Mouse (Mus musculus): ENCODE measurements at regions not wholly inside any gene's neighbourhood (a gene's known extent, or its start where the extent isn't known, plus 50 kb on each side); places are given as distances from the start of the nearest gene placed in this dataset.

GRCm38 (mm10) chr6:50970770-50971169 is 316.5 kb upstream of the Npvf start:
- WGBS: 36% methylated on average over 8 of the region's 8 CpGs
- H3K4me3 ChIP-seq (ENCODE audit: low read length): no peak overlapping the region
- ATAC-seq (ENCODE audit: low FRiP score, low TSS enrichment): no peak
- no peaks in the 10 kb centered on the region for H3K27me3 ChIP-seq (ENCODE audit: insufficient read depth, low read length)
- no peak overlapping the region for H3K4me2 ChIP-seq (replicated peaks; ENCODE audit: low read depth, low read length)
- no peaks in the 10 kb centered on the region for H3K36me3 ChIP-seq (ENCODE audit: insufficient read depth, low read length)
- peaks cover 43% of the 10 kb centered on the region for H3K4me1 ChIP-seq (ENCODE audit: insufficient read depth, low read length)
- H3K27ac ChIP-seq (ENCODE audit: low read length): peak overlapping the region; percentile 75
- H3K9ac ChIP-seq (replicated peaks; ENCODE audit: low read length): no peak overlapping the region
- no peaks in the 10 kb centered on the region for H3K9me3 ChIP-seq (ENCODE audit: low read length)

DNA sequence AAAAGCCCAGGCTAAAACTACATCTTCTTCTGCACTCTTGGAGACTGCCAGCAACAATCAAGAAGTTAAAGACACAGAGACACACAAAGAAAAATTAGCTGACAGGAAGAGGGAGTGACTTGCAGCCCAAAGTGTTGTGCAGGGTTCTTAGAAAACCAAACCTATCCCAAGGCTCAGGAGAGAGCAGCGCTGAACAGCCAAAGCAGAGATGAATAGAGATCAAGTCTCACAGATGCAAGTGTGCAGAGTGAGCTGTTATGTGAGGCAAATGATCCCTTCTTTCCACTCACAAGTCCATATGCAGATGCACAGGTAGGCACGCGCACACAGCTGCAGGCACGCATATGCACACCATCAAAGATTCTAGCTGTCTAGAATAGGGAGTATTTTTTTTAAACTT is 318.0 kb upstream of the Npvf start:
- Histone ChIP-seq H3K4me2 (replicated peaks; ENCODE audit: low read depth, low read length) (no peak overlapping the region), H3K4me1 (ENCODE audit: insufficient read depth, low read length) (peaks cover 48% of the 10 kb centered on the region), H3K36me3 (ENCODE audit: insufficient read depth, low read length) (no peaks in the 10 kb centered on the region), H3K27ac (ENCODE audit: low read length) (peak overlapping the region; percentile 75), H3K4me3 (ENCODE audit: low read length) (no peak overlapping the region), H3K9ac (replicated peaks; ENCODE audit: low read length) (no peak overlapping the region), H3K9me3 (ENCODE audit: low read length) (no peaks in the 10 kb centered on the region), H3K27me3 (ENCODE audit: insufficient read depth, low read length) (no peaks in the 10 kb centered on the region)
- WGBS: 34% methylated on average over 4 of the region's 4 CpGs
- no peak for ATAC-seq (ENCODE audit: low FRiP score, low TSS enrichment)

DNA sequence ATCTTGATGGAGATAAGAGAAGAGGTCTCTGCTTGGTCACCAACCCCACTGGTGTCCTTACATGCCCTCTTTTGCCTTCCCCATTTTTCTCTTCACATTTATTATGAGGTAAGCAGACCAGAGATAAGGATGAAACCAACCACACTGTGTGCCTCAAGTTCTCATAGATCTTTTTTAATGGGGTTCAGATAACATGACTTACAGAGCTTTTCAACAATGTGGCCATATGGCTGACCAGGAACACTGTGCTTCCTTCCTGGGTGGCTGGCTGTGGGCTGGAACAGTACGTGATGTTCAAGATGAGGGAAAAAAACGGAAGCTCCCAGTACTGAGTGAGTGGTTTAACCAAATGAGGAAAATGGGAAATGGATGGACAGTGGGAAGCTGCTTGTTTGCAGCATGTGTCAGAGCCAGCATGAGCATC is 319.0 kb upstream of the Npvf start:
- WGBS: 66% methylated on average over 2 of the region's 2 CpGs
- 0 out of 2 replicates have a peak, but pooled peaks have one; percentile 50 for ATAC-seq (ENCODE audit: low FRiP score, low TSS enrichment)
- no peak overlapping the region for H3K4me3 ChIP-seq (ENCODE audit: low read length)
- peaks cover 57% of the 10 kb centered on the region for H3K4me1 ChIP-seq (ENCODE audit: insufficient read depth, low read length)
- no peaks in the 10 kb centered on the region for H3K9me3 ChIP-seq (ENCODE audit: low read length)
- no peaks in the 10 kb centered on the region for H3K36me3 ChIP-seq (ENCODE audit: insufficient read depth, low read length)
- H3K9ac ChIP-seq (replicated peaks; ENCODE audit: low read length): no peak overlapping the region
- H3K27me3 ChIP-seq (ENCODE audit: insufficient read depth, low read length): no peaks in the 10 kb centered on the region
- peak overlapping the region; percentile 78 for H3K27ac ChIP-seq (ENCODE audit: low read length)
- no peak overlapping the region for H3K4me2 ChIP-seq (replicated peaks; ENCODE audit: low read depth, low read length)

DNA sequence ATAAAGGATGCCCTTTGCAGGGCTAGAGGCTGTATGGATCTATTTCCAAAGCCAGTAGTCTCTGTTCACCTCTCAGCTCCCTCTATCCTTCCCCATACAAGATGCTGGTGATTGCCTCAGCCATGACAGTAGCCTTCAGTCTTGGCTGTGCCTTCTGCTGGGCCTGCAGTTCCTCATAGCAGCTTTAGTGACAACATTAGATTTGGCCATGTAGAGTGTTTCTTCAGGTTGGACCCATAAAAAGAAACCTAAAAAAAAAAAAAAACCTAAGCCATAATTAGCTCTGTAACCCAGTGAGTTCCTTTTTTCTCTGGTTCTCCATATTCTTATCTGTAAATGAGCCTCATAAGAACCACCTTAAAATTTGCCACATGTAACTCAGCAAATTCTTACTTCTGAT is 319.6 kb upstream of the Npvf start:
- H3K9me3 ChIP-seq (ENCODE audit: low read length): no peaks in the 10 kb centered on the region
- peak overlapping the region; percentile 78 for H3K27ac ChIP-seq (ENCODE audit: low read length)
- no peak overlapping the region for H3K9ac ChIP-seq (replicated peaks; ENCODE audit: low read length)
- H3K27me3 ChIP-seq (ENCODE audit: insufficient read depth, low read length): no peaks in the 10 kb centered on the region
- peaks cover 63% of the 10 kb centered on the region for H3K4me1 ChIP-seq (ENCODE audit: insufficient read depth, low read length)
- no peak for ATAC-seq (ENCODE audit: low FRiP score, low TSS enrichment)
- H3K36me3 ChIP-seq (ENCODE audit: insufficient read depth, low read length): no peaks in the 10 kb centered on the region
- H3K4me2 ChIP-seq (replicated peaks; ENCODE audit: low read depth, low read length): no peak overlapping the region
- H3K4me3 ChIP-seq (ENCODE audit: low read length): no peak overlapping the region

DNA sequence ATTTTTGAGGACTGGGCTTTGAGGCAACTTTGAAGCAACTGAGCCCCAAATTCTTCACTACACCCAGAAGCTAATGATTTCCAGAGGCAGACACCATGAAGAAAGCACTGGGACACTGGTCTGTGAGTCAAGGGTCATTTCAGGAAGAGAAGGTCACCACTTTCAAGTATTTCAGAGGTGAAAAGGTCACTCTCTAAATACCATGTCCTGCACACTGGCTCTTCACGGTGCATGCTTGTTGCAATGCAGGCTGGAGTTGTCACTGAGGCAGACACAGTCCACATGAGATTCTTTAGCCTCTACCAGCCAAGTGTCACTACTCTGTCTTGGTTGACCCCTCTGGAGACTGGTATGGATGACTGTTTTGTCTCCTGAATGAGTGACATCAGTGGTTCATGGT is 320.7 kb upstream of the Npvf start:
- ATAC-seq (ENCODE audit: low FRiP score, low TSS enrichment): no peak
- 26% methylated on average over 1 of the region's 1 CpGs for WGBS
- no peaks in the 10 kb centered on the region for H3K36me3 ChIP-seq (ENCODE audit: insufficient read depth, low read length)
- H3K4me1 ChIP-seq (ENCODE audit: insufficient read depth, low read length): peaks cover 63% of the 10 kb centered on the region
- H3K27ac ChIP-seq (ENCODE audit: low read length): no peak overlapping the region
- no peak overlapping the region for H3K9ac ChIP-seq (replicated peaks; ENCODE audit: low read length)
- H3K4me3 ChIP-seq (ENCODE audit: low read length): no peak overlapping the region
- H3K27me3 ChIP-seq (ENCODE audit: insufficient read depth, low read length): no peaks in the 10 kb centered on the region
- no peak overlapping the region for H3K4me2 ChIP-seq (replicated peaks; ENCODE audit: low read depth, low read length)
- no peaks in the 10 kb centered on the region for H3K9me3 ChIP-seq (ENCODE audit: low read length)

- Histone ChIP-seq H3K4me2 (replicated peaks; ENCODE audit: low read depth, low read length) (no peak overlapping the region), H3K36me3 (ENCODE audit: insufficient read depth, low read length) (no peaks in the 10 kb centered on the region), H3K9ac (replicated peaks; ENCODE audit: low read length) (no peak overlapping the region), H3K27me3 (ENCODE audit: insufficient read depth, low read length) (no peaks in the 10 kb centered on the region), H3K4me1 (ENCODE audit: insufficient read depth, low read length) (peaks cover 64% of the 10 kb centered on the region), H3K27ac (ENCODE audit: low read length) (peak overlapping the region; percentile 86), H3K4me3 (ENCODE audit: low read length) (no peak overlapping the region), H3K9me3 (ENCODE audit: low read length) (no peaks in the 10 kb centered on the region)
- no peak for ATAC-seq (ENCODE audit: low FRiP score, low TSS enrichment)
- 25% methylated on average over 7 of the region's 7 CpGs for WGBS
These were observed 322.7 kb upstream of the Npvf start for GRCm38 (mm10) chr6:50976973-50977372.

- no peak overlapping the region for H3K4me3 ChIP-seq (ENCODE audit: low read length)
- no peaks in the 10 kb centered on the region for H3K27me3 ChIP-seq (ENCODE audit: insufficient read depth, low read length)
- H3K9ac ChIP-seq (replicated peaks; ENCODE audit: low read length): no peak overlapping the region
- H3K4me1 ChIP-seq (ENCODE audit: insufficient read depth, low read length): peaks cover 63% of the 10 kb centered on the region
- 10% methylated on average over 8 of the region's 8 CpGs for WGBS
- no peaks in the 10 kb centered on the region for H3K9me3 ChIP-seq (ENCODE audit: low read length)
- peak overlapping the region; percentile 86 for H3K27ac ChIP-seq (ENCODE audit: low read length)
- no peak overlapping the region for H3K4me2 ChIP-seq (replicated peaks; ENCODE audit: low read depth, low read length)
- H3K36me3 ChIP-seq (ENCODE audit: insufficient read depth, low read length): no peaks in the 10 kb centered on the region
- peak; percentile 32; the same call in 1 of the 2 replicates for ATAC-seq (ENCODE audit: low FRiP score, low TSS enrichment)
These were observed 323.1 kb upstream of the Npvf start for GRCm38 (mm10) chr6:50977381-50977780.

- no peak overlapping the region for H3K4me2 ChIP-seq (replicated peaks; ENCODE audit: low read depth, low read length)
- no peaks in the 10 kb centered on the region for H3K27me3 ChIP-seq (ENCODE audit: insufficient read depth, low read length)
- WGBS: 55% methylated on average over 4 of the region's 4 CpGs
- H3K4me1 ChIP-seq (ENCODE audit: insufficient read depth, low read length): peaks cover 65% of the 10 kb centered on the region
- no peak for ATAC-seq (ENCODE audit: low FRiP score, low TSS enrichment)
- H3K9me3 ChIP-seq (ENCODE audit: low read length): no peaks in the 10 kb centered on the region
- peak overlapping the region; percentile 86 for H3K27ac ChIP-seq (ENCODE audit: low read length)
- H3K9ac ChIP-seq (replicated peaks; ENCODE audit: low read length): no peak overlapping the region; the same call in 1 of the 2 replicates
- H3K36me3 ChIP-seq (ENCODE audit: insufficient read depth, low read length): no peaks in the 10 kb centered on the region
- H3K4me3 ChIP-seq (ENCODE audit: low read length): no peak overlapping the region
These were observed 323.8 kb upstream of the Npvf start for GRCm38 (mm10) chr6:50978016-50978415.

DNA sequence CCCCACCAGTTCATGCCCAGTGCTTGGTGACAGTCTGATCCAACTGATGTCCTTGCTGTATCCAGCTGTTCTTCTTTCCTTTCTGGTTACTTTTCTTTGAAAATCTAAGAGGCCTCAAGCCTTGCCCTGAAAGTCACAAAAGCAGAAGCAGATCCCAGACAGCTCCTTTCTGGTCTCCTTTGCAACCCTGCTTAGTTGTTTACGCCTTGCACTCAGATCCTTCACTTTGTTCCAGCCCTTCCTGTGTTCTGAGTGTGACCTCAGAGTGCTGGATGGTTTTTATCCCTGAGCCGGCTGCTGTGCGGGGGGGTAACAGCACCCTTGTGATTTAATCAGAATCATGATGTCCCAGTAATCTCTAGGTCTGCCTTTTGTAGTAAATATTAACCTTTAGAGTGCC is 324.3 kb upstream of the Npvf start:
- Histone ChIP-seq H3K27ac (ENCODE audit: low read length) (peak overlapping the region; percentile 86), H3K36me3 (ENCODE audit: insufficient read depth, low read length) (no peaks in the 10 kb centered on the region), H3K4me3 (ENCODE audit: low read length) (no peak overlapping the region), H3K4me1 (ENCODE audit: insufficient read depth, low read length) (peaks cover 70% of the 10 kb centered on the region), H3K27me3 (ENCODE audit: insufficient read depth, low read length) (no peaks in the 10 kb centered on the region), H3K4me2 (replicated peaks; ENCODE audit: low read depth, low read length) (no peak overlapping the region), H3K9ac (replicated peaks; ENCODE audit: low read length) (no peak overlapping the region; the same call in 1 of the 2 replicates), H3K9me3 (ENCODE audit: low read length) (no peaks in the 10 kb centered on the region)
- ATAC-seq (ENCODE audit: low FRiP score, low TSS enrichment): no peak
- WGBS: 22% methylated on average over 3 of the region's 3 CpGs

DNA sequence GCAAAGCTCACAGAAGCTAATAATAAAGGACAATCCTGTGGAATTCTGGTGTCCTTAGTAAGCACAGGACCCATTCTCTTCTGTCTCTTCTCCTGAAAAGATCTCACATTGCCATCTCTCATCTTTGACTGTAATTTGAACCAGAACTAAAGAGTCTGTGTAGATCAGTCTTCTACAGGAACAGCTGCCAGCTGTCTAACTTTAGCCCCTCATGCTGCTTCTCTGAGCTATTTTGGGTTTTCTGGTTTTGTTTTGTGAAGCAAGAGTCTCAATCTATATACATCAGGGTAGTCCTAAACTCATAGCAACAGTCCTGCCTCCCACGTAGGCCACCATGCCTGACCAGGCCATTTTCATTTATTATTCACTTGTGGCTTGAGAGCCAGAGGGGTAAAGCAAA is 325.5 kb upstream of the Npvf start:
- Histone ChIP-seq H3K9me3 (ENCODE audit: low read length) (no peaks in the 10 kb centered on the region), H3K4me3 (ENCODE audit: low read length) (no peak overlapping the region), H3K27me3 (ENCODE audit: insufficient read depth, low read length) (no peaks in the 10 kb centered on the region), H3K9ac (replicated peaks; ENCODE audit: low read length) (no peak overlapping the region; the same call in 1 of the 2 replicates), H3K4me2 (replicated peaks; ENCODE audit: low read depth, low read length) (no peak overlapping the region), H3K36me3 (ENCODE audit: insufficient read depth, low read length) (no peaks in the 10 kb centered on the region), H3K4me1 (ENCODE audit: insufficient read depth, low read length) (peaks cover 80% of the 10 kb centered on the region), H3K27ac (ENCODE audit: low read length) (peak overlapping the region; percentile 65)
- ATAC-seq (ENCODE audit: low FRiP score, low TSS enrichment): no peak
- 28% methylated on average over 1 of the region's 1 CpGs for WGBS
